Mouse (Mus musculus) spleen, postnatal 4 days (tissue): ENCODE results near the gene Slc16a10.

Source experiments
- DNase-seq, 2 experiments: peaks; one replicate each; pipeline ENCODE4 v3.0.0; 2022; ENCODE audit warnings: low spot score in 2 of 2

The Slc16a10 gene

GRCm38 (mm10) chr10:40149584-40150145 lies 7.6 kb upstream of the Slc16a10 start:
- DNase-seq, result peak in 1 of 2 experiments; percentile 65

GRCm38 (mm10) chr10:40147325-40148059 lies 5.4 kb upstream of the Slc16a10 start:
- DNase-seq, result no peak

- no peak for DNase-seq
Observed at GRCm38 (mm10) chr10:40146451-40146850, 4.4 kb upstream of the Slc16a10 start.

- DNase-seq, result no peak
Observed at GRCm38 (mm10) chr10:40144815-40145214, 2.8 kb upstream of the Slc16a10 start.

- DNase-seq, result peak in 1 of 2 experiments; percentile 59
Observed at GRCm38 (mm10) chr10:40141016-40141851, 824 bp downstream of the Slc16a10 start.

- no peak for DNase-seq
Observed at GRCm38 (mm10) chr10:40139646-40140045, 2.4 kb downstream of the Slc16a10 start.

GRCm38 (mm10) chr10:40135807-40136778 lies 6.0 kb downstream of the Slc16a10 start:
- DNase-seq, result no peak

- no peak for DNase-seq
Observed at GRCm38 (mm10) chr10:40134906-40135305, 7.2 kb downstream of the Slc16a10 start.

- no peak for DNase-seq
Observed at GRCm38 (mm10) chr10:40133636-40134035, 8.4 kb downstream of the Slc16a10 start.

GRCm38 (mm10) chr10:40131690-40132418 lies 10.2 kb downstream of the Slc16a10 start:
- DNase-seq, result peak; percentile 83 to 85

- no peak for DNase-seq
Observed at GRCm38 (mm10) chr10:40130126-40130525, 11.9 kb downstream of the Slc16a10 start.

- no peak for DNase-seq
Observed at GRCm38 (mm10) chr10:40129134-40129533, 12.9 kb downstream of the Slc16a10 start.

- no peak for DNase-seq
Observed at GRCm38 (mm10) chr10:40128497-40128896, 13.6 kb downstream of the Slc16a10 start.

- peak; percentile 72 for DNase-seq
Observed at GRCm38 (mm10) chr10:40125200-40125599, 16.9 kb downstream of the Slc16a10 start.

- DNase-seq, result no peak
Observed at GRCm38 (mm10) chr10:40124570-40124969, 17.5 kb downstream of the Slc16a10 start.

- DNase-seq, result no peak
Observed at GRCm38 (mm10) chr10:40124096-40124495, 18.0 kb downstream of the Slc16a10 start.

GRCm38 (mm10) chr10:40119466-40119865 lies 22.6 kb downstream of the Slc16a10 start:
- no peak for DNase-seq

- DNase-seq, result no peak
Observed at GRCm38 (mm10) chr10:40118743-40119387, 23.2 kb downstream of the Slc16a10 start.

GRCm38 (mm10) chr10:40113517-40114085 lies 28.5 kb downstream of the Slc16a10 start:
- DNase-seq, result no peak

- no peak for DNase-seq
Observed at GRCm38 (mm10) chr10:40112256-40112655, 29.8 kb downstream of the Slc16a10 start.
